Mouse (Mus musculus) monocyte, adult 5-6 weeks (primary cell): ENCODE results near the gene Fam228b. TPM values are rescaled to one million over a fixed set of nuclear protein-coding genes. Genes with fewer than 3 reads are reported as not detected.
"Not testable (repeated sequence)": the region's sequence is repeated elsewhere in the genome, so short reads cannot be mapped to it uniquely, and the experiment has no call there.

Experiments
- ATAC-seq: fragments of 153-309, 156-312 bp; replicated peaks from 2 replicates; pipeline ENCODE4 v1.8.0; 2017; ENCODE audit warnings: mild to moderate bottlenecking; ENCODE audit not compliant: low TSS enrichment, insufficient number of reproducible peaks, severe bottlenecking, poor library complexity, low FRiP score
- total RNA-seq: library from RNA; stranded (forward); fragments of 200-1000, 200-491, 200-594 nt; gene quantifications from 3 replicates; pipeline ENCODE4 v1.2.3, GENCODE M21; 2017

The Fam228b gene
- total RNA-seq, 1 experiment from 2014 or later: 0.57 TPM

DNA sequence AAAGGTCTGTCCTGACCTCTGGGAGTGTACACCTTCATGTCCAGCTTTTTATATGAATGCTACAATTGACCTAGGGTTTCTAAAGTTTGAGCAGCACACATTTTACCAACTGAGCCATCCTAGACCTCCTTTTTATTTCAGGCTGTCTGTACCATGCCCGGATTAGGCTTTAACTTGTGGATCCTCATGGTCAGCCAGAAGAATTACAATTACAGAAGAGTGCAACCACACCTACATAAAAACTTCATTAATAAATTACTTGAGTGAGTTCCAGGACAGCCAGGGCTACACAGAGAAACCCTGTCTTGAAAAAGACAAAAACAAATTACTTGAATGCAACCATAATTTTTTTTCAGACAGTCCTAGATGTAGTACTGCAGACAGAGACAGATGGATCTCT is 12.0 kb downstream of the Fam228b start:
- ATAC-seq: no peak

DNA sequence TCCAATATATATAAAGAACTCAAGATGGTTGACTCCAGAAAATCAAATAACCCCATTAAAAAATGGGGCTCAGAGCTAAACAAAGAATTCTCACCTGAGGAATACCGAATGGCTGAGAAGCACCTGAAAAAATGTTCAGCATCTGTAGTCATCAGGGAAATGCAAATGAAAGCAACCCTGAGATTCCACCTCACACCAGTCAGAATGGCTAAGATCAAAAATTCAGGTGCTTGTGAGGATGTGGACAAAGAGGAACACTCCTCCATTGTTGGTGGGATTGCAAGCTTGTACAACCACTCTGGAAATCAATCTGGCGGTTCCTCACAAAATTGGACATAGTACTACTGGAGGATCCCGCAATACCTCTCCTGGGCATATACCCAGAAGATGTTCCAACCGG is 14.6 kb downstream of the Fam228b start:
- ATAC-seq: not testable (repeated sequence)

DNA sequence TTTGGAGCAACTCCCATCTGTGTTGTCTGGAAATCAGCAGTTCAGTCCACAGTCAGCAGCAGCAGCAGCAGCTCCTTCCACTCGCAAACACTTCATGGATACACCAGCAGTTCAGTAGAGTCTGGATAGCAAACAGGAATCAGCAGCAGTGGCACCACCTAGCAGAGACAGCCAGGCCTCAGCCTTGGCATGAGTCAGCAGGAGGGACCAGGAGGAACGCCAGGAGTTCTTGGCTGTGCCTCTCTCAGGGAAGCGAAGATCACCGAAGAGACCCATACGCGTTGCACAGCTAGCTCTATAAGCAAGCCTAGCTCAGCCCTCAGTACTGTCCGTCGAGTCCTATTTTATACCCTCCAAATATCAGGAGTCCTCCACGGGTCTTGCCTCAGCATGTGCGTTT is 24.6 kb downstream of the Fam228b start:
- ATAC-seq: no peak

DNA sequence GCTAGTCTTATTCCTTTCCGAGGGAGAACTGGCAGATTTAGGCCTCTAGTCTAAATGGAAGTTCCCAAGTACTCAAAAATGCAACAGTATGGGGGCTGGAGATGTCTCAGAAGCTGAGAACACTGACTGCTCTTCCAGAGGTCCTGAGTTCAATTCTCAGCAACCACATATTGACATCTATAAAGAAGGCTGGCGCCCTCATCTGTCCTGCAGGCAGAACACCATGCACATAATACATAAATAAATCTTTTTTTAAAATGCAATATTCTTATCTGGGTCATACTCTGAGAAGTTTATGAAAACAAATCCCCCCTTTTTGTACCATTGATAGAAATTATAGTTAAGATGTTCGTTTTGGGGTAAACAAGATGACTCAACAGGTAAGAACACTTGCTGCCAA is 26.9 kb downstream of the Fam228b start:
- no peak for ATAC-seq

DNA sequence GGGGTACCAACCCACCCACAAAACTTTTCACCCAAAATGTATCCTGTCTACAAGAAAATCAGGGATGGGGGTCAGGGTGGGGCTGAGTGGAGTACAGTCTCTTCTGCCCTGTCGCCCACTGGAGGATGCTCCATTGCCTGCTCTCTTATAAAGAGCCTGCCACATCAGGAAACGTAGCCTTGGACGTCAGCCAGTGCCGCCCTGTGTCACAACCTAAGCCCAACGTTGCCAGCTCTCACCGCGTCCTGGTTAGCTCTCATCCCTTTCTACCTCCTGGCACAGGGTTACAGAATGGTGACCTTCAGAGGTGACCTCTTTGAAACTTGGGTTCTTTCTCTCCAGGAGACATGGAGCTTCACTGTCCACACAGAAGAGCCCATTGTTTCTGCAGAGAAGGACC is 28.2 kb downstream of the Fam228b start:
- no peak for ATAC-seq

DNA sequence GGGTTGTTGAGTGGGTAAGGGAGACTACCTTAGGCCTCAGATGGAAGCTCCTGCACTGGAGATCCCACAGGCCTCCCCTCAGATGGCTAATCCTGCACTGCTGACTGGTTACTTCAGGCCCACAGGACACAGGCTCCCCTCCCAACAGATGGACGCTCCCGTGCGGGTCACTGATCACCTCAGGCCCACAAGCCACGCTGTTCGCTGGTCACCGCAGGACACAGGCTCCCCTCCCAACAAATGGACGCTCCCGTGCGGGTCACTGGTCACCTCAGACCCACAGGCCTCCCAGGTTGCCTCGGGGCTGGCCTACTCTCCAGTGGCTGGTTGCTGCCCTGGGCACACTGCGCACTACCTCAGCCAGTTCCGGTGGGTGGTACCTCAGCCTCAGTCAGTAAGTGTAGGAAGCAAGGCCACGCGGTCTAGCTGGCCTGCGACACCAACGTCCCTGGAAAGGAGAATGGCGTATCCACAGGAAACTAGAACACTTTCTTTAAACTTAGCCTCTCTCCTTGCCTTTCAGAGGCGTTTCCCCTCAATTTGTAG is 31.0 kb downstream of the Fam228b start, which contains the start of gene Fam228a:
Fam228a (minus strand) TSS at position 400 of the 546 bp plus-strand sequence.
- no peak for ATAC-seq

DNA sequence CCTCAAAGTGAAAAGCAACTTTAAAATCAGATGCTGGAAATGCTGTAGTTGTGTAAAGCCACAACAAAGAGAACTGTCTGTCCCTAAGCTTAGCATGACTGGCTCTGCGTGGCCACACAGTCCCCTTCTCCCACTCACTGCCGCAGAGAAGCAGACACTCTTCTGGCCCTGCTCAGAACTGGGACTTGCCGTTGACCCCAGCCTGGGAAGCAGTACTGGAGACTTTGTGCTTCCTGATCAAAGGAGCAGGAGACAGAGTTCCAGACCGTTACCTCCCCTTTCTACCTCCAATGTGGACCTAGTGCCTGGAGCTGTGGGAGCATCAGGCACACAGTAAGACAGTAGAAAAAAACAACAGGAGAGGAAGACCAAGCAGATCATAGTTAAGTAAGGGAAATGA is 36.7 kb downstream of the Fam228b start:
- no peak for ATAC-seq

DNA sequence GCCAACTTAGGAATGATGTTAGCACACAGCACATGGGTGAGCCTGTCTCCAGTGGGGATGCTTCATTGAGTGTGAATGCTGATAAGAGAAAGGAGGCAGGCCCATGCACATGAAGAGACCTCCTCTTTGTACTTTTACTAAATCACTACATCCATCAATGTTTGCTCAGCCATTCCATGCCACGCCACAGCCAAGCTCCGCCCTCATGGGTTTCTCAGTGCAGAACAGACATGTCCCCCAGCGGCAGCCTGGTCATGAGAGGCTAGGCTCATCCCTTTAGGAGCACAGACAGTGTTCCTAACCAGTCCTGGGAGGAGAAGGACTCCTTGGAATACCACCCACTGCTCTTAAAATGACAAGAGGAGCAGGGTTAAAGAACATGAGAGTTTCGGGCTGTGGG is 37.4 kb downstream of the Fam228b start:
- ATAC-seq: no peak

DNA sequence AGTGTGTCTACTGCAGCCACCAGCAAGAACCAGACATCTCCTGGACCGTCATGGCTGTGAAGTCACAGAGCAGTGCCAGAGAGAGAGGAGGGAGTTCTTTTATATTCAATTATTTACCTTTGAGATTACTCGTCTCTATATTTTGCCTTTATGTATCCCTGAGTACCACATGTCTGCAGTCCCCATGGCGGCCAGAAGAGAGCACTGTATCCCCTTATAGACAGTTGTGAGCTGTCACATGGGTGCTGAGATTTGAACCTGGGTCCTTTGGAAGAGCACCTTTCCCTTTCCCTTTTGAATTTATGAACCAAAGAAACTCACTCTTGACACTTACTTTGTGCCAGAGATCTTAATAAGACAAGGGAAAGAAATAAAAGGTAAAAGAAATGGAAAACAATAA is 39.9 kb downstream of the Fam228b start:
- ATAC-seq: no peak

DNA sequence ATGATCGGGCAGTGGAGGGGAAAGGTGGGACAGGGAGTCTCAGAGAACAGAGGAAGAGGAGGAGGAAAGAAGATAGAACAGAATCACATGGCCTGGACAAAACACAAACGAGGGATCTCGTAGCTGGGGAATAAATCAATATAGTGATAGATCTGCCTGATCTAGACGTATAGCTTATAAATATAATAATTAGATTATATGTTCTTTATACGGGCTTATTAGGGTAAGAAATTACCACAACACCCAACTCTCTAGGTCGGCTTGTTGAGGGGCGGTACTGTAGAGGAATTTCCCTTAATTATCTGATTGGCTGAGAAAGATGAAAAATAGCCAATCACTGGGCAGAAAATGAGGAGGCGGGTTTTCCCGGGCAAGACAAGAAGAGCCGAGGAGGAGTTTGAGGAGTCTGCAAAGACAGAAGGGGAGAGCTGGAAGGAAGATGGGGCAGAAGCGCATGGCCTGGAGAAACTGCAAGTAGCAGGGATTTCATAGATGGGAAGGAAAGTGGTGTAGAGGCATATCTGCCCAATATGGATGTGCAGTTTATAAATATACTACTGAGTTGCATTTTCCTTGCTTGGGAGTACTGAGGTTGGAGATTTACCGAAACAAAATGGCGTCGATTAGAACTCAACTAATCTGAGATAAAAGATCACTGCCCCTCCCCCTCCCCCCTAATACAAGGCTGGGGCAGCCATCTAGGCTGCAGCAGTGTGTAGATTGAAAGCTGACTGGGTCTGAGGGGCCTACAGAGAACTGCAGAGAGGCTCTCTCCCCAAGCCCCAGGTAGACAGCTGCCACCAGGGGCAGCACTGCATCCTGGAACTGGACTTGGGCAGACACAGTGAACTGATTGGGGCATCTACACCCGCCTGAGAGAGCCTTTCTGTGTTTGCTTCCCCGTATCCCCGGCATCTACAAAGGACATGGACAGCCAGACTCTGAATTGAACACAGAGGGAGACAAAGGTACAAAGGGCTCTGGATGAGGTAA is 49.0 kb downstream of the Fam228b start:
- no peak for ATAC-seq

DNA sequence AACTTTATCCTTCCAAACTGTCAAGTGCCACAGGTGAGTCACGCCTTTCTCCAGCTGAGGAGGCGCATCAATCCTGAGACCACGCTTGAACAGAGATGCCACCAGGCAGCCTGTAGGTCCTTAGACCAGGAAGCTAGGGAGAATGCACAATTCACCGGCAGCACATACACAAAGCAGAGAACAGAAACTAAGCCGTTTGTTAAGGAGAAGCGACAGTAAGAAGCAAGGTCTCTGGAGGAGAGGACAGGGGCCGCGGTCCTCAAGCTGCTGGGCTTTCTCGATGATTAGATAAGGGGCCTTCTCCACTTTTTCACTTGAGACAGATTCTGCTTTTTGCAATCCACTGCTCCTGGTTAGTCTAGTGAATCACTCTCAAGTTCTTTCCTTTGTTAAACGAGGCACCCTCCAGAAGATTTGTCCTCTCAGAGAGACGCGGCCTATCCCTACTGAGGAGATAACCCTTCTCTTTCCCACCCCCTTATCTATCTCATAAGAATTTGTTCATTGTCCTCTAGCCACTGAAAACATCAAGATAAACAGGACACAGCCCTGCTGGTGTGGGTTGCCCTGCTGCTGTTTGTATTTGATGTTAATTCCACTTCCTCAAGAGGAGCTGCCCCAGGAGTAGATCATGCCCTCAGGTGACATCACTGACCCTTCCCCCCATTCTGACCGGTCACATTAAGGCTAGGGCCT is 49.9 kb downstream of the Fam228b start:
- ATAC-seq: no peak

DNA sequence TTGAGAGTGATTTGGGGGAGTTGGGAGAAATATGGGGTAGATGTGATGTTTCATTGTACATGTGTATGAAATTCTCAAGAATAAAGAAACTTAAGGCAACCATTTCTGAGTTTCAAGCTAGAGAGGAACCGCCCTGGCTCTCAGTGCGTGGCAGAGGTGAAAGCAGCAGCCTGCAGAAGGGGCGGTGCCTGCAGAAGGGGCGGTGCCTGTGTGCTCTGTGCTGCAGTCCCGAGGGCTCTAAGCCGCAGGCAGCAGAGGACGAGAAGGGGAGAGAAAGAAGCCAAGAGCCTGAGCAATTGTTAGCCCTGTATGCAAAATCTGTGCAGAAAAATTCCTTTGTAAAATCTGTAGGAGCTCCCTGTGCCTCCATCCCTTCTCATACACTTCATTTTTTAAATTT is 51.6 kb downstream of the Fam228b start:
- ATAC-seq: 0 out of 2 replicates have a peak, but pooled peaks have one; percentile 53

DNA sequence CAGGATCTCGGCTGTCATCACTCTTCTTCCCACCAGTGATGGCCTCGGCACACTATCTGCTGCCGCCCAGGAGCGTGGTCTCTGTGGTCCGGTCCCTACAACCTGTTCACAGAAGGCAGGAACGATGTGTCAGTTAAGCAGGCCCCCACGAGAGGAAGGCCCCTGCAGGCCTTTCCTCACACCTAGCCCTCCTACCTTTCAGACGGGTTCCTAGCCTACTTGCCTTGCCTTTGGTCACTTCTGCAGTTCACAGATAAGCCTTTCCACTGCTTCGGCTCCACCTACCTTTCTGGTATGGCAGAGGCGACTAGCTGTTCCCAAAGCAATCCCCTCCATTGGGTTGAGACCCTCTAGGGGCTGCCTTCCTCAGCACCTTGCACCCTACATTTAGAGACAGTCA is 53.5 kb downstream of the Fam228b start:
- no peak for ATAC-seq

DNA sequence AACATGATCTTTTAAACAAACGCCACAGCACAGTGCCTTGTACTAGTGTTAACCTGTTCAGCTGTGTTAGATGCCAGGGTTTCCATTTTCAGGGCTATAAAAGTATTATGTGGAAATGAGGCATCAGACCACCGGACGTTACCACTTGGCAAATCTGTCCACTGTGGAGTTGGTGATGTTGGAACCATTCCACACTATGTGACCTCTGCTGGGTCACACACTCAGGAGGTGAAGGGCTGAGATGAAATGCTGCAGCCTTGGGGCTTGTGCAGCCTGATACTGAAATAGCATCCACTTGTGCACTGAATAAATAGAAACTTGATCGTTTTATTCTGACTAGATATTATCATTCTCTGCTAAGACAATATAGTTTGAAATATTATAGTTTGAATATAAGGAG is 55.7 kb downstream of the Fam228b start:
- ATAC-seq: no peak

DNA sequence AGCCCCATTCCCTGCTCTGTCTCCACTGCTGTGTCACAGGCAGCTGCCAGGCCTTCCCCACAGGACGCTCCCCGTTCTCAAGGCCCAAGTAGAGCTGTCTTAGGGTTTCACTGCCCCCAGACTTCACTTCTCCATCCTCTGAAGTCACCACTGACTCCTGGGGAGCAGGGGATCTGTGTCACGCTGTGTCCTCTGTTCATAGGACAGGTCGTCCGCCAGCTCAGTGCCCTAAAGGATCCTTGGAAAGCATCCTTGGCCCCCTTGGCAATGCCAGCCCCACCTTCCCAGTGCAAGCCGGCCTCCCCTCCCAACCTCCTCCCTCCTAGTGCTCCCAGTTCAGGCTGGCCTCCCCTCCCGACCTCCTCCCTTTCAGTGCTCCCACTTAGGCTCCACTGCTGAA is 59.1 kb downstream of the Fam228b start:
- no peak for ATAC-seq

DNA sequence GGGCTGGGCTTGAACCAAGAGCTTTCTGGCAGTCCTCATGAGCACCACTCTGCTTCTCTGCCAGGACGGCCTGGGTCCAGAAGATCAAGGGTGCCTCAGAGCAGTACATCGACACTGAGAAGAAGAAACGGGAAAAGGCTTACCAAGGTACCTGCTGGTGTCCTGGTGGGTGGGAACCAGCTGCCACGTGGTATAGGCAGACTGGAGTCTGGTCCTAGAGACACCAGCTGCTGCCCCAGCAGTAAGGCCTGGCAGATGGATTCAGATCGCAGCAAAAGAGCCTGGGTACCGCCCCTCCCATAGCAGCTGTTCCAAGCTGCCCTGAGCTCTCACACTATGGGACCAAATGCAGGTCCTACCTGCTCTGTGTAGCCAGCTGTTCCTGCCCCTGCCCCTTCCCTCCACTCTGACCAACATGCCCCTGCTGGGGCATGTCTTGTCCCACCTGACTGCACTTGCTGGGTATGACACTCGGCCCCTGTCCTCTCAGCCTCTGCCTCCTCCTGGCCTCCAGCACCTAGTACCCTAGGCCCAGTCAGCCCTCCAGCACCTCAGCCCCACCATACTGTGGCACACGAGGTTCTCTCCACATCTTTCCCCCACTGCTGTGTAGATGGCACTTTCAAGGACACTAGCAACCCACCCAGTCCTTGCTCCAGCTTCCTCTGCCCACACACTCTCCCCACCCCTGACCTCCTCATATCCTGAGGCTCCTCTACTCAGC is 60.0 kb downstream of the Fam228b start:
- ATAC-seq: no peak

DNA sequence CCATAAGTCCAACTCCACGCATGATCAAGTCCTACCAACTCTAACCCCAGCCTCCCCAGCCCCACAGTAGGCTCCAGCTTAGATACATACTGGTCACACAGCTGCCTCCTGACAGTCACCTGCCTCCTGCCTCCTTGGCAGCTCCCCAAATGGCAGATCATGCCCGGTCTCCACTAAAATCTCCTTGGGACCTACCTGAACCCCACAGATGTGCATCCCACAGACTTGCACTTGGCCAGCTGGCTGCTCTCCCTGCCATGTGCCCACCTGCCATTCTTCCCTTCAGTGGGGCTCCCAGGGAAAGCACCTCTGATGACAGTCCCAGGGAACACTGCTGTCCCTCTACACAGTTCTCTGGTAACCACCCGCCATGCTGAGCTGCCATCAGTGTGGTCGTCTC is 60.8 kb downstream of the Fam228b start:
- no peak for ATAC-seq

DNA sequence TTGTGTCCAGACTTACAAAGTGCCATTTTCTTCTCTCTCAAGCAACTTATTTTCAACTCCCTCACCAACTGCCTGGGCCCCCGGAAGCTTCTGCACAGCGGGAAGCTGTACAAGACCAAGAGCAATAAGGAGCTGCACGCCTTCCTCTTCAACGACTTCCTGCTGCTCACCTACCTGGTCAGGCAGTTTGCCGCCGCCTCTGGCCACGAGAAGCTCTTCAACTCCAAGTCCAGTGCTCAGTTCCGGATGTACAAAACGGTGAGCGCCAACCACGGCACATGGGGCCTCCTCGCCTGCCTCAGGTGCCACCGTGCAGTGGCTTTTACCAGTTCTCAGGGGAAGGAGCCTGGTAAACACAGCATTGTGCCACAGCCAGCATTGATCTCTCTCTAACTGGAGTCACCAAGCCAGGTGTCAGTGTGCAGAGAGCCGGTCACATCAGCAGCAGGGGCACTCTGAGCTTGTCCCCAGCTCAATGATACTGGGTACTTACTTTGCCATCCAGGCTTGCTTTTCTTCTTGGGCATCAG is 61.5 kb downstream of the Fam228b start:
- no peak for ATAC-seq

DNA sequence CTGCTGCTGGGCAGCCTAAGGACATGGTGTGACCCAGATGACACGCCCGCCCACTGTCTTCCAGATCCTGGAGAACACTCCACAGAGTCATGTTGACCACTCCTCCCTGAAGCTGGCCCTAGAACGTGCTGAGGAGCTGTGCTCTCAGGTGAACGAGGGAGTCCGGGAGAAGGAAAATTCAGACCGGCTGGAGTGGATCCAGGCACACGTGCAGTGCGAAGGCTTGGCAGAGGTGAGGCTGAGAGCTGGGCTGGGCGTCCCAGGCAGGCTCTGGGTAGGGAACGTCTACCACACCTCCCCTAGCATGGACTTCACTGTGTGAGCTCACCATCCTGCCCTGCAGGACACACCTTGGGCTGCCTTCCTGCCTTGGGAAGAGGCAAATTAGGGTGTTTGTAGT is 62.2 kb downstream of the Fam228b start:
- no peak for ATAC-seq
